Mouse (Mus musculus): ENCODE results near the gene Pecam1.
"Not testable (repeated sequence)": the region's sequence is repeated elsewhere in the genome, so short reads cannot be mapped to it uniquely, and the experiment has no call there.

Pecam1 gene

DNA sequence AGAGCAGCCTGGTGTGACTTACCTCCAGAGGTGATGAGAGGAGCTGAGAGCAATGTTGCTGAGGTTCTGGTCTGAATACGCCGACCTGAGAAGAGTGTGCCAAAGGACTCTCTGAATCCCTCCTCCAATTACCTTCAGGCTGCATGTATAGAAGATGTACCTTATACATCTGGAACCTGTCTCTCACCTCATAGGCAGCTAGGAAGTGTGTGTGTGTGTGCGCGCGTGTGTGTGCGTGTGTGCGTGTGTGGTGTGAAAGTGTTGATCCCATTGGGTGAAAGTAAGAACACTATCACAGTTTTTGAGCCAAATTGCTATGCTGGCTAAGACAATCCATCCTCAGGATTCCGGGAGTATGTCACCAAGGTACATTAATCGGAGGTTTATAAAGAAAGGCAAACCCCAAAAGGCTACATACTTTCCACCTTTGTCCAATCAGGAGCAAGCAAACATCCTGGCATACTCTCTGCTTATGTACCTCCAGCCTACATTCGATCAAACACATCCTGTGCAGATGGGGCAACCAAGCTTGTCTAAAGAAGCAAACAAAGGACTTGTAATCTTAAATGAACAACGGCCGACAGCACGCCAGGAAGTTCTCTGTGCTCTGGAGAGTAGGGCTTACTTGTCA lies at the start of gene Pecam1:
Gene Pecam1 (minus strand): TSS at position 508 of the 631 bp plus-strand sequence.
- no peak for DNase-seq (ENCODE audit: low spot score in 2 of 2)

DNA sequence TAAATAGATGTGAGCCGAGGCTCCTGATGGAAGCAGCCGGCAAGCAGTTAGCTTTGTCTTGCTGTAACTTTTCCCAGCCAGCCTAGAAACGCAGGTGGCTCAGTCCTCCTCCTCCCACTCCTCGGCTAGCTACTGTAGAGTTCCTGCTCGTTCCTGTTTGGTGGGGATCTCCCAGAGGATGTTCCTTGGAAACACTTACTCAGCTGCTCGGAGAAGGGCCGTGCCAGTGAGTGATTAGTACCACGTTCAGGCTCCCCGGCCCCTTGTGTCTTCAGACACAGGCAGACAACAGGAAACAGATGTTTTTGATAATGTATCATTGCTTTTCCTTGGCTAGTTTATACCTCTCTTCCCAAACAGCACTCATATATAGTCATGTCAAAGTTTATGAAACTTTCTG lies 45.3 kb upstream of the Pecam1 start:
- DNase-seq (ENCODE audit: low spot score in 2 of 2), result no peak

DNA sequence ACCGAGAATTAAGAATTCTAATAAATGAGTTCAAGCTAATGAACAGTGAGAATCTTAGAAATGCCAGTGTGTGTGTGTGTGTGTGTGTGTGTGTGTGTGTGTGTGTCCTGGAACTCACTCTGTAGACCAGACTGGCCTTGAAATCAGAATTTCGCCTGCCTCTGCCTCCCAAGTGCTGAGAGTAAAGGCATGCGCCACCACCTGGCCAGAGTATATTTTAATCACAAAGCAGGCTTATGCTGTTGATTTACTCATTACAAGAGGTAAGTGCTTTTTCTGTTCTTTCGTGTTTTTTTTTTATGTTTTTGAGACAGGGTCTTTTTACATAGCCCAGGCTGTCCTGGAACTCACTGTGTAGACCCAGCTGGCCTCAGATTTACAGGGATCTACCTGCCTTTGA lies 43.4 kb upstream of the Pecam1 start:
- no peak for DNase-seq (ENCODE audit: low spot score in 2 of 2)

GRCm38 (mm10) chr11:106789649-106790048 lies 39.2 kb upstream of the Pecam1 start:
- no peak for DNase-seq (ENCODE audit: low spot score in 2 of 2)

- DNase-seq (ENCODE audit: low spot score in 2 of 2), result peak; percentile 94 to 98
These were observed 38.5 kb upstream of the Pecam1 start, which contains the start of the genes Ddx5 and Cep95 for GRCm38 (mm10) chr11:106788775-106789459. Gene Ddx5 (minus strand): TSS chr11:106789185. Gene Cep95 (plus strand): TSS chr11:106789252.

DNA sequence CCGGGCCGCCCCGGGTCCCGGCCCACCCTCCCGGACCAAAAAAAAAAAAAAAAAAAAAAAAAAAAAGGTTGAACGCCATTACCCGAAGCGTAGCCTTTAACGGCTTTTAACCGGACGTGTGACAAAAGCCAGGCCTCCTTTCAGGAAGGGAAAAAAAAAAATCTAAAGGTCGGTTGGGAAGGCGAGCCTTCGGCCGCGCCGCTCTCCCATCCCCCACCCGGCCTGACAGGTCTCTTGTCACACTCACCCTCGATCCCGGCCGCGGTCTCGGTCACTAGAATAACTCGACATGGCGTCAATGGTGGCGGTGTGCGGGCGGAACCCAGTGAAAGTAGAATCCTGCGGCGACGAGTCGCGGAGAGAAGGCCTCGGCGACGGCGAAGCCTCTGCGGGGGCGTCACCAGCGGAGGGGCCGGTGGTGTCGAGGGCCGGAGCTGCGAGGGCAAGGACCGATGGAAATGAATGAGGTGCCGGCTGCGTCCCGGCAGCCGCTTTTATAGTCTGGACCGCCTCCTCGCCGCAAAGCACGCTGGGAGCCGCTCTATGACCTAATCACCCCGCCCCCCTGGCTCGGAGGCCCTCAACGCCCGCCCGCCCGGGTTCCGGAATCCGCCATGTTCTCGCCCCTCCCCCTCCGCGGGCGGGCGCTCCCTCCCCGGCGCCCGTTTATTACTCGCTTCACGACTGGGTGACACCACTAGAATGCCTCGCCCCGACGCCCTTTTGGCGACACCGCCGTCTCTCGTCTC lies 37.8 kb upstream of the Pecam1 start:
- peak; percentile 98 to 99 for DNase-seq (ENCODE audit: low spot score in 2 of 2)

- DNase-seq (ENCODE audit: low spot score in 2 of 2), result peak; percentile 83 to 88
These were observed 37.0 kb upstream of the Pecam1 start for GRCm38 (mm10) chr11:106787131-106788025.

DNA sequence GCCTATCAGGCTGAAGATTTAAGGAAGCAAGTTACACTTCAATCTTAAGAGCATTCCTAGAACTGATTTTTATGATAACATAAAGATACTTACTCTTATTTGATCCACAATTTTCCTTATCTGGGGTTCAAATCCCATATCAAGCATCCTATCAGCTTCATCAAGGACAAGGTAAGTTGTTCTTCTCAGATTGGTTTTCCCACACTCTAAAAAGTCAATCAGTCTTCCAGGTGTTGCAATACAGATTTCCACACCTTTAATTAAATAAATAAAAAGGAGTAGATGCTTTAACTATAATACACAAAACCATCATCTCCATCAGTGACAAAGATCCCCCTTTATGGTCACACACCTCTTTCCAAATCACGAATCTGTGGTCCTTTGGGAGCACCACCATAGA lies 34.6 kb upstream of the Pecam1 start:
- no peak for DNase-seq (ENCODE audit: low spot score in 2 of 2)

DNA sequence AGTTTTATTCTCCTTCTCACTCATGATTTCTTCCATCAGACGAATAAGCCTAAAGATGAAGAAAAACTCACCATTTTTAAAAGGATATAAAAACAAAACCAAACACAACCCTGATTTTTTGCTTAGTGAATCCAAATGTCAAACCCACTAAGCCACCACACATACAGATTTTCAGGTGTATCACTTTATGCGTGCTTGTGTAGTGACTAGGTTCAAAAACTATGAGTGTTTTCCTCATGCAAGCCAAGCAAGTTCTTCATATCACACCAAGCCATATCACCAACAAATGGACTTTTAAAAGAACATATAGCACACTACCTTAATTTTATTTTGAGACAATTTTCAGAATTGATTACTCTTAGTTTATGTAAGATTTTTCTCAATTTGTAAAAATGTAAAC lies 34.0 kb upstream of the Pecam1 start:
- DNase-seq (ENCODE audit: low spot score in 2 of 2), result no peak

DNA sequence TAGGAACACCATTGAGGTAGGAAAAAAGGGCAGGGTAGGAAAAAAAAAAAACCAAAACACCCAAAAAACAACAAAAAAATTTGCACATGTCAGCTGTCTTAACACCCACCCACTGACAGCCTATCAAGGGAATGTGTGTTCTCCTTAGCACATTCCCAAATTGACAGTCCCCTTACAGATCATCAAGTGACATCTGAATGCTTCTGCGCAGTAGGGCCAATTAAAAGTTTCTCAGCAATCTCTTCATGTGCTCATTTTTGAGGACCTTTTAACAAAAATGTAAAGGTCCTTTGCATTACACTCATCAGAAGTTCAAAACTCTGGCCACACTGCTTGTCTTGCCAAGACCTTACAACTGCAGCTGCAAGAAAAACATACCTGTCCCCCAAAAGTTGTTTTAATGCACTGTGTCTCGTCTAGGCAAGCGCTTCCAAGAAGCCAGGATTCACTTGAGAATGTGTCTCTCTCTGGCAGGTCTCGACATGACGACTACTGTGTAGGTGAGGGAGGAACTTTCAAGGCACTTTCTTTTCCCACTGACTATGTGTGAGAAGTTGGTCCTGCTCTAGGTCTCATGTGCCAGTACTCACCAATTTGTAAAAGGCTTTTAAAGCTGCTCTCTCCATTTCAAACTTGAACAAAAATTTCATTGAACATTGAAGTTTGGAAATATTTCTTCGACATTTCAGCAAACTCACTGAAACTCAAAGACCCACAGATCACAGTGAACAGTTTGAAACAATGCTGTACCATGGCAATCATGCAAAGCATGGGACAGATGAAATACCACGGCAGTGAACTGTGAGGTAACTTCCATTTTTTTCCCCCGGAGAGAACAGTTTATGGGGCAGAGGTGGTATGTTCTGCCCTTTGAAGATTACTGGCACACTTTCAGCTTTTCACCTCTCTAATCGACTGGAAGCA lies 32.7 kb upstream of the Pecam1 start:
- no peak for DNase-seq (ENCODE audit: low spot score in 2 of 2)

DNA sequence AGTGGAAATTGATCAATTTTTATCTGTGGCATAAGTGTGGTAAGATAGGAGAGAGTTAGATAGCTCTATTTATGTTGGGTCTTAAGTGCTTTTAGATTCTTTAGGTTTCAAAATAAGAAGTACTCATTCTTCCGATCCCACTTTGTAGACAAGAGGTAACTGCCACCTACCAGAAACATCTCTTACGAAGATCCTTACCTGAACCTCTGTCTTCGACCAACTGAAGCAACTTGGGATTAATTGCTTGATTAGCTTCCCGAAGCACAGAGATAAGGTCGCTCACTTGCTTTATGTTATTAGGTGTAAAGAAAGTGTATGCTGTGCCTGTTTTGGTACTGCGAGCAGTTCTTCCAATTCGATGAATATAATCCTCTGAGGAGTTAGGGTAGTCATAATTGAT lies 31.8 kb upstream of the Pecam1 start:
- DNase-seq (ENCODE audit: low spot score in 2 of 2), result not testable (repeated sequence)

- DNase-seq (ENCODE audit: low spot score in 2 of 2), result no peak
These were observed 30.3 kb upstream of the Pecam1 start for GRCm38 (mm10) chr11:106780590-106781220.

DNA sequence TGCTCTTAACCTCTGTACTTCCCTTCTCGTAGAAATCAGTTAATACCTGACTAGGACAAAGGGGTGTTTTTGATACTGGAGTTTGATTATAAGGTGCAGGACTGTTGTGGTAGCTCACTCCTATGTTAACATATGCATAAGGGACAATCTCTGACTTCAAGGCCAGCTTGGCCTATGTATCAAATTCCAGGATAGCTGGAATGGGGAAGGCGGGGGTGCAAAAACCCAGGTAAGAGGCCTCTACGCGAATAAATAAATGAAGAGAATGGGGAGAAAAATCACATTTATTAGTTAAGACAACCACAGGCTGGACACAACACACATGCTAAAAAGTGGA lies 29.6 kb upstream of the Pecam1 start:
- DNase-seq (ENCODE audit: low spot score in 2 of 2), result no peak

GRCm38 (mm10) chr11:106779388-106780088 lies 29.1 kb upstream of the Pecam1 start, which contains the start of gene Polg2:
Gene Polg2 (minus strand): TSS chr11:106779537.
- peak; percentile 92 to 94 for DNase-seq (ENCODE audit: low spot score in 2 of 2)

DNA sequence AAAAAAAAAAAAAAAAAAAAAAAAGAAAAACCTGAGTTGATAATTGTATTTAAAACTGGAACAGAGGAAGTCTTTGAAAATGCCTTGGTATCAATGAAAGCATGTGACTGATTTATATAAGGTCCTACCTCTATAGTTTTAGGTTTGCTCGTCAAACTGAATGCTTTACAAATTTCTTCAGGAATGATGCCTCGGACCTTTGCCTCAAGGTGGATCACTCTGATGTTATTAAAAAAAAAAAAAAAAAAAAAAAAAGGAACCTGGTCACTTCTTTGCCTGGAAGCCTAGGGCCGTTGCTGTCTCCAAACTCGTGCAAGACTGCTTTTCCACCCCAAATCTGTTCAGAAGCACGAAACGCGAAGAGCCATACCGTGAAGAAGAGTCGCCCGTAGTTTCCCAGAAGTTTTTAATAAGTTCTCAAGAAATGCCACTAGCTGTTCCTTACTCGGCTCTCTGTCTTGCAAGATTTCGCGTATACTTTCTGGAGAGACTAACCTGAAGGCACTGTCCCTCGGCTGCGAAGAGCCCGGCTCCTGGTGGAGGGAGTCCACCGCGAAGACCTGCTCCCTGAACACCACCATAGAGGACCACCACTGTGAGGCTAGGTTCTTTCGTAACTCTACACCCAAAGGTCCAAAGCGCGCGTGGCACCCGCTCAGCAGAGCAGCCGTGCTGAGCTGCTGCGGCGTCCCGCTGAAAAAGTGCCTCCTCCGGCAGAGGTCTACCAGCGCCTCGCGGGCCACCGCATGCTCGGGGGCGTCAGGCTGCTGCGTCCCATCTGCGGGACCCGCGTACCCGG lies 28.4 kb upstream of the Pecam1 start:
- no peak for DNase-seq (ENCODE audit: low spot score in 2 of 2)

DNA sequence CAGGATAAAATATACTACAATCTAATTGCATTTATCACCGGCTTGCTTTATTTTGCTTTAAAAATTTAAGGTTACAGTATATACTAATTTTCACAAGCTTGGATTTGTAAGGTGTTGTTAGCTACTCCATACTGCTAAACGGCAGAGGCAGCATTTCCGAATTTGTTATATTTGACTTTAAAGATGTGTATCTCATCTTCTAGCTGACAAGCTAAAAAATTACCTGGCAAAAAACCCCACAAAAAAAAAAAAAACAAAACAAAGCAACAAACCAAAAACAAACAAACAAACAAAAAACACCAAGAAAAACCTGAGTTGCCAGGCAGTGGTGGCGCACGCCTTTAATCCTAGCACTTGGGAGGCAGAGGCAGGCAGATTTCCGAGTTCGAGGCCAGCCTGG lies 27.7 kb upstream of the Pecam1 start:
- DNase-seq (ENCODE audit: low spot score in 2 of 2), result no peak

- no peak for DNase-seq (ENCODE audit: low spot score in 2 of 2)
These were observed 27.0 kb upstream of the Pecam1 start for GRCm38 (mm10) chr11:106777395-106777794.

- no peak for DNase-seq (ENCODE audit: low spot score in 2 of 2)
These were observed 26.5 kb upstream of the Pecam1 start for GRCm38 (mm10) chr11:106776960-106777359.

GRCm38 (mm10) chr11:106773061-106773460 lies 22.6 kb upstream of the Pecam1 start:
- no peak for DNase-seq (ENCODE audit: low spot score in 2 of 2)
